Mouse (Mus musculus): ENCODE results near the gene Cnp.
"Not testable (repeated sequence)": the region's sequence is repeated elsewhere in the genome, so short reads cannot be mapped to it uniquely, and the experiment has no call there.

Gene Cnp

GRCm38 (mm10) chr11:100588462-100588861 is 13.8 kb downstream of the Cnp start:
- DNase-seq (ENCODE audit: low spot score), result no peak

- DNase-seq (ENCODE audit: low spot score), result no peak
These were observed 17.8 kb downstream of the Cnp start for GRCm38 (mm10) chr11:100592346-100593046.

GRCm38 (mm10) chr11:100594608-100595007 is 19.9 kb downstream of the Cnp start:
- DNase-seq (ENCODE audit: low spot score), result no peak

GRCm38 (mm10) chr11:100595533-100595932 is 20.8 kb downstream of the Cnp start:
- DNase-seq (ENCODE audit: low spot score), result no peak

- no peak for DNase-seq (ENCODE audit: low spot score)
These were observed 23.4 kb downstream of the Cnp start for GRCm38 (mm10) chr11:100598074-100598473.

- no peak for DNase-seq (ENCODE audit: low spot score)
These were observed 26.7 kb downstream of the Cnp start for GRCm38 (mm10) chr11:100601372-100601771.

GRCm38 (mm10) chr11:100603155-100603554 is 28.5 kb downstream of the Cnp start:
- no peak for DNase-seq (ENCODE audit: low spot score)

- no peak for DNase-seq (ENCODE audit: low spot score)
These were observed 29.1 kb downstream of the Cnp start for GRCm38 (mm10) chr11:100603813-100604212.

- DNase-seq (ENCODE audit: low spot score), result no peak
These were observed 29.8 kb downstream of the Cnp start for GRCm38 (mm10) chr11:100604321-100605005.

- no peak for DNase-seq (ENCODE audit: low spot score)
These were observed 30.7 kb downstream of the Cnp start for GRCm38 (mm10) chr11:100605451-100605850.

- DNase-seq (ENCODE audit: low spot score), result no peak
These were observed 32.4 kb downstream of the Cnp start for GRCm38 (mm10) chr11:100607121-100607520.

GRCm38 (mm10) chr11:100608796-100609195 is 34.1 kb downstream of the Cnp start:
- DNase-seq (ENCODE audit: low spot score), result no peak

- DNase-seq (ENCODE audit: low spot score), result no peak
These were observed 34.8 kb downstream of the Cnp start for GRCm38 (mm10) chr11:100609355-100609996.

- no peak for DNase-seq (ENCODE audit: low spot score)
These were observed 35.4 kb downstream of the Cnp start for GRCm38 (mm10) chr11:100609997-100610680.

- no peak for DNase-seq (ENCODE audit: low spot score)
These were observed 36.9 kb downstream of the Cnp start for GRCm38 (mm10) chr11:100611627-100612026.

- no peak for DNase-seq (ENCODE audit: low spot score)
These were observed 38.5 kb downstream of the Cnp start for GRCm38 (mm10) chr11:100613241-100613640.

GRCm38 (mm10) chr11:100616332-100616731 is 41.6 kb downstream of the Cnp start:
- DNase-seq (ENCODE audit: low spot score), result no peak

GRCm38 (mm10) chr11:100616836-100617235 is 42.1 kb downstream of the Cnp start:
- DNase-seq (ENCODE audit: low spot score), result not testable (repeated sequence)

GRCm38 (mm10) chr11:100617480-100617879 is 42.8 kb downstream of the Cnp start:
- DNase-seq (ENCODE audit: low spot score), result no peak

- DNase-seq (ENCODE audit: low spot score), result peak; percentile 76
These were observed 44.2 kb downstream of the Cnp start, which contains the start of gene Nkiras2 for GRCm38 (mm10) chr11:100618761-100619484. Gene Nkiras2, plus strand, starts transcription at chr11:100619244.

- peak; percentile 96 for DNase-seq (ENCODE audit: low spot score)
These were observed 44.8 kb downstream of the Cnp start for GRCm38 (mm10) chr11:100619485-100619975.

GRCm38 (mm10) chr11:100619982-100620381 is 45.3 kb downstream of the Cnp start, which contains the start of gene Dnajc7:
Gene Dnajc7, minus strand, starts transcription at chr11:100620168.
- no peak for DNase-seq (ENCODE audit: low spot score)
